Mouse (Mus musculus) adrenal gland, postnatal 0 days (tissue): ENCODE results near the gene Pigb. TPM values are rescaled to one million over a fixed set of nuclear protein-coding genes. Genes with fewer than 3 reads are reported as not detected.

Experiments used
- microRNA-seq: library from miRNA; unstranded; fragments of <30 nt; microRNA quantifications from one replicate; pipeline ENCODE4, GENCODE M21; 2016; ENCODE audit warnings: borderline replicate concordance; ENCODE audit not compliant: insufficient number of aligned reads
- polyA plus RNA-seq: library from polyadenylated mRNA; unstranded; fragments of >200 nt; fragmentation: Nextera tagmentation; extraction: Ambion mirVana; gene quantifications from 2 replicates; pipeline ENCODE4 v1.2.1, GENCODE M21; 2015

Gene Pigb
- polyA plus RNA-seq, result 9.0 and 10.8 TPM in 2 replicates

GRCm38 (mm10) chr9:73040080-73040479 lies at the start of gene Pigb:
TSS of gene Pigb (minus strand) at chr9:73040378.

GRCm38 (mm10) chr9:73044146-73045079 lies 4.2 kb upstream of the Pigb start, which contains the start of gene Rab27a:
TSS of gene Rab27a (plus strand) at chr9:73044854.

GRCm38 (mm10) chr9:72985250-72986220 lies 54.6 kb downstream of the Pigb start, which contains the start of the genes Ccpg1os and Ccpg1:
TSS of gene Ccpg1os (minus strand) at chr9:72985382.
TSS of gene Ccpg1 (plus strand) at chr9:72985429.

GRCm38 (mm10) chr9:72958521-72959450 lies 81.4 kb downstream of the Pigb start, which contains the start of the genes Dyx1c1 and Gm44503:
TSS of gene Dyx1c1 (plus strand) at chr9:72958785.
TSS of gene Gm44503 (plus strand) at chr9:72958852.

Small RNA genes within 50 kb of the gene (microRNA-seq; reads per million reads assigned to microRNA genes)
- not detected for gene Gm27353

Other genes with a start within 250 kb of the Pigb start
- gene Prtg, start 233.5 kb downstream of the Pigb start, polyA plus RNA-seq, result 0.36 and 0.41 TPM in 2 replicates
- 2.2 TPM in 2 replicates for gene Pygo1, start 114.7 kb downstream of the Pigb start, polyA plus RNA-seq
- gene Dyx1c1, start 81.6 kb downstream of the Pigb start, polyA plus RNA-seq, result 1.4 and 2.2 TPM in 2 replicates
- gene Gm44503, start 81.5 kb downstream of the Pigb start, polyA plus RNA-seq, result not detected in 2 replicates
- gene Ccpg1os, start 55.0 kb downstream of the Pigb start, polyA plus RNA-seq, result 39.3 and 48.6 TPM in 2 replicates
- 48.7 and 78.5 TPM in 2 replicates for gene Ccpg1, start 54.9 kb downstream of the Pigb start, polyA plus RNA-seq
- gene Rab27a, start 4.5 kb upstream of the Pigb start, polyA plus RNA-seq, result 13.2 and 22.7 TPM in 2 replicates
- gene Khdc3, start 61.5 kb upstream of the Pigb start, polyA plus RNA-seq, result 0.26 and 0.76 TPM in 2 replicates
- 0.19 TPM in 1 of 2 replicates, not detected in the other for gene Gm20509, start 62.1 kb upstream of the Pigb start, polyA plus RNA-seq
- gene Rsl24d1, start 73.0 kb upstream of the Pigb start, polyA plus RNA-seq, result 61.2 and 67.4 TPM in 2 replicates